Mouse (Mus musculus) mouse embryonic stem cell (cell line): ENCODE results near the gene Olfr1246.
"Not testable (repeated sequence)": the region's sequence is repeated elsewhere in the genome, so short reads cannot be mapped to it uniquely, and the experiment has no call there.

Experiments
- in situ Hi-C, 2 experiments: fragments of 300-500 bp; cut with MboI; formaldehyde crosslinking; loops; 1 replicate in 1 of 2; 3 replicates in 1 of 2; pipeline ENCODE4 v1.14.3; 2019 to 2020; ENCODE audit warnings: low sequenced_read_pairs in 2 of 2, low pct_unique_long_range_greater_than_20kb in 1 of 2, mixed read lengths in 1 of 2; ENCODE audit not compliant: unreplicated experiment in 1 of 2

Olfr1246 gene

GRCm38 (mm10) chr2:89593057-89593456 is at the start of gene Olfr1246:
Olfr1246 (minus strand) TSS chr2:89593157.
- in situ Hi-C loops = no loop called here

- in situ Hi-C loops = no loop called here
Measured at GRCm38 (mm10) chr2:89634883-89635282, 41.9 kb upstream of the Olfr1246 start, which contains the start of gene Olfr1249. Olfr1249 (minus strand) TSS chr2:89634983.

GRCm38 (mm10) chr2:89618145-89618544 is 25.2 kb upstream of the Olfr1246 start, which contains the start of gene Olfr1248:
Olfr1248 (minus strand) TSS chr2:89618245.
- in situ Hi-C loops = not testable (repeated sequence)

- in situ Hi-C loops = no loop called here
Measured at GRCm38 (mm10) chr2:89614030-89614429, 21.1 kb upstream of the Olfr1246 start, which contains the start of gene Olfr1247. Olfr1247 (minus strand) TSS chr2:89614130.

- in situ Hi-C loops = no loop called here
Measured at GRCm38 (mm10) chr2:89578347-89578746, 14.6 kb downstream of the Olfr1246 start, which contains the start of gene Olfr1245. Olfr1245 (minus strand) TSS chr2:89578447.

- in situ Hi-C loops = not testable (repeated sequence)
Measured at GRCm38 (mm10) chr2:89562706-89563105, 30.3 kb downstream of the Olfr1246 start.

- in situ Hi-C loops = no loop called here
Measured at GRCm38 (mm10) chr2:89544516-89544915, 48.4 kb downstream of the Olfr1246 start.

- in situ Hi-C loops = no loop called here
Measured at GRCm38 (mm10) chr2:89539923-89540322, 53.0 kb downstream of the Olfr1246 start.
